Mouse (Mus musculus): ENCODE measurements at regions not wholly inside any gene's neighbourhood (a gene's known extent, or its start where the extent isn't known, plus 50 kb on each side); places are given as distances from the start of the nearest gene placed in this dataset.

DNA sequence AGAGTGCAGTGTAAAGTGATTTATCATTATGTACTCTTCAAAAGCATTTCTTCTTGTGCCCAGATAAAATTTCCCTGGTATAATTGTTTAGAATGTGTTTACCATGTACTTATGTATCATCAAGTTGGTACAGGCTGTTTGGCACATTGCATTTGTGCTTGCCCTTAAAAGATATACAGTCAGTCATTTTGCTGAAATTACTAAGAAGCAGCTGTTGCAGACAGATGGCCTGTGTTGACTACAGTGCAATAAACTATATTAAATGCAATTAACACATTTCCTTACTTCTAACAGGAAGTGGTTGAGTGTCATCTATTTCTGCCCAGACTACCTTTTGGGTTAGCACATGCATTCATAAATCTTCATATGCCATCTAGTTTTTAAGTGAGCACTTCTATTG, 954.9 kb upstream of the 4931408C20Rik start:
- TF ChIP-seq POLR2A (IDR thresholded peaks at IDR 0.05; ENCODE audit: extremely low read depth, insufficient read depth, low read length), result no peak
- no peak for TF ChIP-seq CTCF (IDR thresholded peaks at IDR 0.05; ENCODE audit: extremely low read depth, insufficient read depth, low read length)
- no peak overlapping the region for H3K4me3 ChIP-seq (ENCODE audit: insufficient read depth, low read length)
- no peaks in the 10 kb centered on the region for H3K4me1 ChIP-seq (ENCODE audit: control insufficient read depth, insufficient read depth, low read length)

GRCm38 (mm10) chr1:27629101-27629500, 941.8 kb upstream of the 4931408C20Rik start:
- H3K27ac ChIP-seq (ENCODE audit: insufficient read depth, low read length), result no peak overlapping the region
- no peak for TF ChIP-seq POLR2A (IDR thresholded peaks at IDR 0.05; ENCODE audit: extremely low read depth, insufficient read depth, low read length)
- no peaks in the 10 kb centered on the region for H3K4me1 ChIP-seq (ENCODE audit: control insufficient read depth, insufficient read depth, low read length)
- H3K4me3 ChIP-seq (ENCODE audit: insufficient read depth, low read length), result no peak overlapping the region

More for the DNA sequence above, 954.9 kb upstream of the 4931408C20Rik start:
- H3K27ac ChIP-seq (ENCODE audit: insufficient read depth, low read length), result no peak overlapping the region

DNA sequence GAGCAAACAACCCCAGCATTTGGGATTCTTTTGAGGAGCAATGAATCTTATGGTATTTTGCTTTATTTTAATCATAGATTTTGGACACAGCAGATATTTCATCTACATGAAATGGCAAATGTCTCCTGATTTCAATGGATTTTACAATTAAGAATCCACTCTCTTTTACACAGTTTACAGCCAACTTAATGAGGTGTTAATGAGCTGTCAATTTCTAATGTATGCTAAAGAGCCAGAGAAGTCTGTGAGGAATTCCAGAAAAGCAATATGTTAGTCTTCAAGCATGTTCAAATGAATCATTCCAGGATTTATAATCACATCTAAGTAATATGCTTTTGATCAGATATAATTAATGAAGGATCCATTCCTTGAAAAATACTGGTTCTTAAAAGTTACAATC, 929.0 kb upstream of the 4931408C20Rik start:
- no peak overlapping the region for H3K27ac ChIP-seq (ENCODE audit: insufficient read depth, low read length)
- no peak for TF ChIP-seq CTCF (IDR thresholded peaks at IDR 0.05; ENCODE audit: extremely low read depth, insufficient read depth, low read length)
- no peaks in the 10 kb centered on the region for H3K4me1 ChIP-seq (ENCODE audit: control insufficient read depth, insufficient read depth, low read length)
- H3K4me3 ChIP-seq (ENCODE audit: insufficient read depth, low read length), result no peak overlapping the region

DNA sequence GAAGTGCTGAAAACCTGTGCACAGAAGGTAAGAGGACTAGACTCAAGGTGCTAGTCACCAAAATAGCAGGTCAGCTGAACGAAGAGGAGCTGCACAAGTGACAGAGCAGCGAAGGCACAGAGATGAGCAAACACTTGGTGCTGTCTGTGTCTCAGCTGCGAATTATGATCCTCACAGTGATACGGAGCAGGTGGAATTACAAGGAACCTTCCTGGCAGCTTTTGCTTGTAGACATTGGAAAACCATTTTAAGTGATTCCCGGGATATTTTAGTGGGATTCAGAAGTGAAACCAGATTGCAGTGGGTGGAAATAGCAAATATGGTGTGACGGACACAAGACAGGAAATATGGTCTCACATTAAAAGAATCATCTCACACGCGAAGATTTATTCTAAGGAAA, 921.3 kb upstream of the 4931408C20Rik start:
- TF ChIP-seq POLR2A (IDR thresholded peaks at IDR 0.05; ENCODE audit: extremely low read depth, insufficient read depth, low read length), result no peak
- TF ChIP-seq CTCF (IDR thresholded peaks at IDR 0.05; ENCODE audit: extremely low read depth, insufficient read depth, low read length), result no peak
- Histone ChIP-seq H3K4me3 (ENCODE audit: insufficient read depth, low read length) (no peak overlapping the region), H3K27ac (ENCODE audit: insufficient read depth, low read length) (no peak overlapping the region; the same call in 1 of the 2 replicates), H3K4me1 (ENCODE audit: control insufficient read depth, insufficient read depth, low read length) (no peaks in the 10 kb centered on the region)

- no peak for TF ChIP-seq CTCF (IDR thresholded peaks at IDR 0.05; ENCODE audit: extremely low read depth, insufficient read depth, low read length)
- TF ChIP-seq POLR2A (IDR thresholded peaks at IDR 0.05; ENCODE audit: extremely low read depth, insufficient read depth, low read length), result no peak
- Histone ChIP-seq H3K4me1 (ENCODE audit: control insufficient read depth, insufficient read depth, low read length) (no peaks in the 10 kb centered on the region), H3K4me3 (ENCODE audit: insufficient read depth, low read length) (no peak overlapping the region), H3K27ac (ENCODE audit: insufficient read depth, low read length) (no peak overlapping the region)
Observed at GRCm38 (mm10) chr1:27578776-27579175, 891.5 kb upstream of the 4931408C20Rik start.

- no peak overlapping the region for H3K27ac ChIP-seq (ENCODE audit: insufficient read depth, low read length)
- no peaks in the 10 kb centered on the region for H3K4me1 ChIP-seq (ENCODE audit: control insufficient read depth, insufficient read depth, low read length)
- TF ChIP-seq POLR2A (IDR thresholded peaks at IDR 0.05; ENCODE audit: extremely low read depth, insufficient read depth, low read length) (no peak), CTCF (IDR thresholded peaks at IDR 0.05; ENCODE audit: extremely low read depth, insufficient read depth, low read length) (no peak)
- no peak overlapping the region for H3K4me3 ChIP-seq (ENCODE audit: insufficient read depth, low read length)
Observed at GRCm38 (mm10) chr1:27559426-27559825, 872.2 kb upstream of the 4931408C20Rik start.

DNA sequence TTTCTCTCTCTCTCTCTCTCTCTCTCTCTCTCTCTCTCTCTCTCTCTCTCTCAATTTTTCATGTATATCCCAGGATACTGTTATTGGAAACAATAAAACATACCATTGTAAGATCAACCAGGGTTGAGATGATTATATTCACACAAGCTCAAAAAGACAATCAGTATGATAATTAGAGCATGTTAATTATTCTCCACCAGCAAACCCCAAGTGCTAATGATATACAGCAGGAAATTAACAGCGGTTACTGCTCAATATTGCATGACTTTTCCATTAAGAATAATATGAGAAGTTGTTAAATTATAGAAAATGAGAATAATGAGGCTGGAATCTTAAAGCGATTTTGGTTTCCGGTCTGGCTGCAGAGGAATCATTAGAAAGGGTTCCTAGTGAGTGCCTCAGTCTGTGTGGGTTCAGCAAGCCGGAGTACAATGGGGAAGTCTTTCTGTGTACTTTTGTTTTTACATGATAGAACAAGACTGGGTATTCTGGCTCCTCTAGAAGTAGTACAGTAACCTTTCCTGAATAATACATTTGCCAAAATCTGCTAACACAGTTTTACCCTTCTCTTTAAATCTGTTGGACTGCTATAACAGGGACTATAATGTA, 823.6 kb upstream of the 4931408C20Rik start:
- no peak for TF ChIP-seq POLR2A (IDR thresholded peaks at IDR 0.05; ENCODE audit: extremely low read depth, insufficient read depth, low read length)
- TF ChIP-seq CTCF (IDR thresholded peaks at IDR 0.05; ENCODE audit: extremely low read depth, insufficient read depth, low read length), result no peak
- no peak overlapping the region for H3K4me3 ChIP-seq (ENCODE audit: insufficient read depth, low read length)
- no peak overlapping the region for H3K27ac ChIP-seq (ENCODE audit: insufficient read depth, low read length)
- H3K4me1 ChIP-seq (ENCODE audit: control insufficient read depth, insufficient read depth, low read length), result no peaks in the 10 kb centered on the region

GRCm38 (mm10) chr1:27503807-27504206, 816.5 kb upstream of the 4931408C20Rik start:
- H3K27ac ChIP-seq (ENCODE audit: insufficient read depth, low read length), result no peak overlapping the region
- H3K4me3 ChIP-seq (ENCODE audit: insufficient read depth, low read length), result no peak overlapping the region
- no peak for TF ChIP-seq POLR2A (IDR thresholded peaks at IDR 0.05; ENCODE audit: extremely low read depth, insufficient read depth, low read length)
- no peak for TF ChIP-seq CTCF (IDR thresholded peaks at IDR 0.05; ENCODE audit: extremely low read depth, insufficient read depth, low read length)
- no peaks in the 10 kb centered on the region for H3K4me1 ChIP-seq (ENCODE audit: control insufficient read depth, insufficient read depth, low read length)

DNA sequence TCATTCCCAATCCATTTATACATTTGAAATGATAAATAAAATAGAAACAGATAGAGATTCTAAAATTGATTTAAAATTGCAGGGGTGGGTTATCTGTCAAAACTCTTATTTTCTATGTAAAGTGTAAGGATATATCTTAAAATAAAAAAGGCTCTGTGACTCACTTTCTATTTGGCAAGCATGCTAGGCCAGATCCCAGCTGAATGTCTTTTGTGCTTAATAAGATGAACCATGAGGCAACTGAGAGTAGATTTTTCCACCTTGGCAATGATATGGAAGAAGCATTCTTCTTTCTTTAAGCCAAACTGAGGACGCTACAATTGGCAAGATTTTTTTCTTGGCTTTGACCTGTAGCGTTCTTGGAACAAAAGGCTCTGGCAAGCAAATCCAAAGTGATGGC, 791.7 kb upstream of the 4931408C20Rik start:
- no peak overlapping the region for H3K4me3 ChIP-seq (ENCODE audit: insufficient read depth, low read length)
- 0 out of 2 replicates have a peak, but pooled peaks cover 1% of the 10 kb centered on the region for H3K4me1 ChIP-seq (ENCODE audit: control insufficient read depth, insufficient read depth, low read length)
- H3K27ac ChIP-seq (ENCODE audit: insufficient read depth, low read length), result peak overlapping the region; percentile 53; the same call in 1 of the 2 replicates
- TF ChIP-seq POLR2A (IDR thresholded peaks at IDR 0.05; ENCODE audit: extremely low read depth, insufficient read depth, low read length) (no peak), CTCF (IDR thresholded peaks at IDR 0.05; ENCODE audit: extremely low read depth, insufficient read depth, low read length) (no peak)

- H3K4me3 ChIP-seq (ENCODE audit: insufficient read depth, low read length), result no peak overlapping the region
- H3K27ac ChIP-seq (ENCODE audit: insufficient read depth, low read length), result no peak overlapping the region
- H3K4me1 ChIP-seq (ENCODE audit: control insufficient read depth, insufficient read depth, low read length), result no peaks in the 10 kb centered on the region
- TF ChIP-seq POLR2A (IDR thresholded peaks at IDR 0.05; ENCODE audit: extremely low read depth, insufficient read depth, low read length), result no peak
- no peak for TF ChIP-seq CTCF (IDR thresholded peaks at IDR 0.05; ENCODE audit: extremely low read depth, insufficient read depth, low read length)
Observed at GRCm38 (mm10) chr1:27446069-27446468, 758.8 kb upstream of the 4931408C20Rik start.
